In genomic region chr4:124783937-124784336, GRCm38 (mm10) we compare ENCODE assay signal across 32 mouse cellular contexts.
"Had no signal": no experiment of that assay in that cellular context is flagged by ENCODE, and none has a peak within 500 bp of the region (broad histone marks: within the 10 kb centered on the region; RNA-seq: fewer than 3 reads in every experiment).

No protein-coding gene starts in this region.

- H3K9ac ChIP-seq: heart, embryonic 12.5 days; heart, embryonic 13.5 days; heart, embryonic 15.5 days; hindbrain, embryonic 12.5 days; hindbrain, embryonic 13.5 days; hindbrain, embryonic 14.5 days; hindbrain, embryonic 15.5 days; intestine, embryonic 15.5 days had no signal

- H3K27me3 ChIP-seq: heart, embryonic 12.5 days; heart, embryonic 13.5 days; heart, embryonic 15.5 days; hindbrain, embryonic 12.5 days; hindbrain, embryonic 13.5 days; hindbrain, embryonic 15.5 days; intestine, embryonic 15.5 days had no signal

- ATAC-seq: hindbrain, embryonic 16.5 days; hindbrain, postnatal 0 days; inflammation-experienced regulatory T-cells, adult 6 months; intestine, embryonic 15.5 days; intestine, embryonic 16.5 days; intestine, postnatal 0 days had no signal

- H3K4me3 ChIP-seq: heart, adult 2 months; heart, embryonic 10.5 days; heart, embryonic 12.5 days; heart, embryonic 13.5 days; heart, embryonic 15.5 days; hindbrain, embryonic 10.5 days; hindbrain, embryonic 12.5 days; hindbrain, embryonic 13.5 days; hindbrain, embryonic 15.5 days; intestine, embryonic 15.5 days; layer of hippocampus, adult 2 months; left cerebral cortex, adult 2 months had no signal

- H3K27ac ChIP-seq: heart, adult 2 months; heart, embryonic 10.5 days; heart, embryonic 13.5 days; heart, embryonic 15.5 days; hindbrain, embryonic 10.5 days; hindbrain, embryonic 12.5 days; hindbrain, embryonic 13.5 days; hindbrain, embryonic 14.5 days; hindbrain, embryonic 15.5 days; hindbrain, postnatal 0 days; intestine, embryonic 15.5 days; layer of hippocampus, adult 2 months; left cerebral cortex, adult 2 months had no signal

- H3K4me1 ChIP-seq: heart, embryonic 10.5 days; heart, embryonic 12.5 days; heart, embryonic 13.5 days; heart, embryonic 15.5 days; hindbrain, embryonic 10.5 days; hindbrain, embryonic 12.5 days; hindbrain, embryonic 13.5 days; hindbrain, embryonic 15.5 days; intestine, embryonic 15.5 days had no signal

- DNase-seq: heart, adult 18-20 months; heart, adult 2 months; heart, postnatal 10 days; heart, postnatal 14 days; heart, postnatal 36 days; heart, postnatal 4 days; kidney, adult 18-20 months; kidney, adult 2 months; kidney, postnatal 14 days; kidney, postnatal 25 days; kidney, postnatal 36 days; kidney, postnatal 4 days; layer of hippocampus, adult 9-11 months; layer of hippocampus, postnatal 36 days had no signal

- H3K9me3 ChIP-seq: heart, embryonic 10.5 days; heart, embryonic 12.5 days; heart, embryonic 13.5 days; heart, embryonic 15.5 days; hindbrain, embryonic 10.5 days; hindbrain, embryonic 12.5 days; hindbrain, embryonic 13.5 days; hindbrain, embryonic 15.5 days; intestine, embryonic 15.5 days had no signal

- H3K4me2 ChIP-seq: heart, embryonic 11.5 days; heart, embryonic 12.5 days; heart, embryonic 13.5 days; heart, embryonic 15.5 days; hindbrain, embryonic 12.5 days; hindbrain, embryonic 13.5 days; hindbrain, embryonic 14.5 days; hindbrain, embryonic 15.5 days; intestine, embryonic 15.5 days had no signal
